Mouse (Mus musculus): ENCODE data around the gene Iqcn.

GRCm38 (mm10) chr8:70671615-70672324, 31.5 kb upstream of the Iqcn start:
- TF ChIP-seq POLR2A (IDR thresholded peaks at IDR 0.05; ENCODE audit: extremely low read depth, insufficient read depth, low read length) (no peak), CTCF (IDR thresholded peaks at IDR 0.05; ENCODE audit: extremely low read depth, insufficient read depth, low read length) (no peak)

Data from cortical plate, adult 2 months (tissue).